ENCODE assay signal across 19 mouse cellular contexts in the genomic region with DNA sequence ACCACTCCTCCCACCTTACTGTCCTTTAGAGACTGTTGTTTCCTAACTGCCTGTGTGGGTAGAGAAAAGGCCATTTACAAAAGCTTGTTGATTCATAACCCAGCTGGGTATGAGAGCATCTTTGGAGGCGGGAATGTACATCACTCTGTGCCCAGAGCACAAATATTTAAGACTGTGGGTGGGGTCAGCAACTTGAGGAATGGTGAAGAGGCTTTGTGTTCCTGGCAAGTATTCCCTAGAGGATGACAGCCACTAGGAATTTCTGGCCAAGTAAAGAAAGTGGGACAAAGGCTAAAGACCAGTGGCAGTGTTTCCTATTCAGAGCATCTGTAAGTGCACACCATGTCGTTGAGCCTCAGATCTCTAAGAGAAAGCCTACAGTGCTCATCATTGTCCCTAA.
"Had no signal": no experiment of that assay in that cellular context is flagged by ENCODE, and none has a peak within 500 bp of the region (broad histone marks: within the 10 kb centered on the region; RNA-seq: fewer than 3 reads in every experiment).

No protein-coding gene starts in this region.

- H3K36me3 ChIP-seq: kidney, embryonic 15.5 days; liver, embryonic 13.5 days; midbrain, embryonic 15.5 days had no signal

- H3K9me3 ChIP-seq: kidney, embryonic 15.5 days; liver, embryonic 13.5 days; midbrain, embryonic 12.5 days; midbrain, embryonic 15.5 days; neural tube, embryonic 12.5 days had no signal

- H3K27ac ChIP-seq: kidney, embryonic 15.5 days; left cerebral cortex, adult 2 months; liver, embryonic 13.5 days; macrophage; midbrain, embryonic 12.5 days; midbrain, embryonic 15.5 days; neural tube, embryonic 12.5 days; stomach, postnatal 0 days had no signal

- ATAC-seq: intestine, embryonic 16.5 days; midbrain, embryonic 15.5 days had no signal

- H3K4me3 ChIP-seq: kidney, embryonic 15.5 days; left cerebral cortex, adult 2 months; liver, embryonic 13.5 days; midbrain, embryonic 12.5 days; midbrain, embryonic 15.5 days; neural tube, embryonic 12.5 days had no signal

- H3K4me1 ChIP-seq: liver, embryonic 13.5 days; midbrain, embryonic 12.5 days; neural tube, embryonic 12.5 days had no signal

- H3K4me2 ChIP-seq: kidney, embryonic 15.5 days; liver, embryonic 13.5 days; midbrain, embryonic 12.5 days; midbrain, embryonic 15.5 days; neural tube, embryonic 12.5 days had no signal

- H3K9ac ChIP-seq: kidney, embryonic 15.5 days; liver, embryonic 13.5 days; midbrain, embryonic 12.5 days; midbrain, embryonic 15.5 days; neural tube, embryonic 12.5 days had no signal

- H3K27me3 ChIP-seq: kidney, embryonic 15.5 days; liver, embryonic 13.5 days; midbrain, embryonic 12.5 days; midbrain, embryonic 15.5 days; neural tube, embryonic 12.5 days had no signal

- DNase-seq: kidney, adult 8-10 months; kidney, postnatal 10 days; kidney, postnatal 36 days; layer of hippocampus, postnatal 36 days; liver, embryonic 13.5 days; lung, adult 2 months; retina, postnatal 1 day; right cerebral cortex, postnatal 25 days; thymus, adult 2 months; thymus, postnatal 14 days; thymus, postnatal 4 days had no signal
